Mouse (Mus musculus) megakaryocyte, embryonic 14.5 days (primary cell): ENCODE results near the gene Tfr2.

Source experiments
- FLI1 ChIP-seq: IDR thresholded peaks from 2 replicates; pipeline ENCODE4 v1.6.1; 2012; ENCODE audit warnings: low read length, inconsistent platforms, mixed read lengths
- GATA1 ChIP-seq: IDR thresholded peaks from 3 replicates; pipeline ENCODE4 v1.6.1; 2012; ENCODE audit warnings: mixed read lengths, low read length, inconsistent platforms, borderline replicate concordance

- TF ChIP-seq GATA1 (no peak), FLI1 (no peak)
These were observed 41.2 kb upstream of the Tfr2 start for GRCm38 (mm10) chr5:137528247-137528968.
